Mouse (Mus musculus): ENCODE results near the gene Tgm6. TPM values are rescaled to one million over a fixed set of nuclear protein-coding genes. Genes with fewer than 3 reads are reported as not detected.

The Tgm6 gene
- polyA plus RNA-seq, 1 experiment from 2014 or later: 0.56 TPM

DNA sequence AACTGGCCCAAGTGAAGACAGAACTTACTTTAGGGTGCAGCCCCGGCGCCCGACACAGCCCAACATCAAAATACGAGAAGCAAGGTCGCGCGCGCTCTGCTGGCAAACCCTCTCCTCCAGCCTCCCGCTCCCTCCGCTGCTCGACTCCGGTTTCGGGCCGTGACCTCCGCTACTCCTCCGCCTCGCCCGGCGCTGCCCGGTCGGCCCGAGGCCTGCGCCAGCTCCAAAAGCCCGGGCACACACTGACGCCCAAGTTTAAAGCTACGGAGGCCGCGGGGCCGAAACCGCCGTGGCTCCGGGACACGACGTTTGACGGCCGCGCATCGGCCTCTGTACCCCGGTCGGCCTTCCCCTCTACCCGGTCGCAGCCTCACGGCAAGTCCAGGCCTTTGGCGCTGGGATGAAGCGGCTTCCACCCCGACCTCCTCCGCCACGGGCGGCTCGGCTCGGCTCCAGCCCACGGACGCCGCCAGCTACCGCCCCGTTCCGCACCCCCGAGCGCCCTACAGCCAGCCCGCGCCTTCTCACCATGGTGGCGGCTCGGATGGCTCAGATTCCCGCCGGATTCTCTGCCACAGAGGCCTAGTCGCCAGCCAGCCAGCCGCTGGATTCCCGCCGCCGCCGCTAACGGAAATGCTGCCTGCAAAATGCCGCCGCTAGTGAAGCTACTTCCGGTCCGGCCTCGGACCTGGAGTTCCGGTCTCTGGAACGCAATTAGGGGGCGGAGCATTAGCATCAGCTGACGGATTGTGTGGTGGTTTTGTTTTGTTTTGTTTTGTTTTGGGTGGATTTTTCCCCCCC is 66.7 kb downstream of the Tgm6 start, which contains the start of gene Snrpb:
TSS of gene Snrpb (minus strand) at position 698 of the 801 bp plus-strand sequence.
- Histone ChIP-seq H3K27ac (replicated peaks) (peak within 1 kb of the TSS; percentile 97), H3K9me3 (replicated peaks) (no peaks in the 10 kb centered on the region), H3K4me2 (replicated peaks) (peak within 1 kb of the TSS; percentile 76), H3K4me3 (replicated peaks) (peak within 1 kb of the TSS; percentile 97), H3K9ac (peak within 1 kb of the TSS; percentile 100), H3K4me1 (peaks cover 20% of the 10 kb centered on the region), H3K36me3 (peaks cover 26% of the 10 kb centered on the region), H3K27me3 (no peaks in the 10 kb centered on the region)
- peak; percentile 91 for ATAC-seq (ENCODE audit: insufficient number of reproducible peaks, low FRiP score, low TSS enrichment, low read depth)
- under 1% methylated on average over 81 of the region's 81 CpGs for WGBS

- under 1% methylated on average over 15 of the region's 15 CpGs for WGBS
- no peaks in the 10 kb centered on the region for H3K27me3 ChIP-seq
- peak; percentile 61 for ATAC-seq (ENCODE audit: insufficient number of reproducible peaks, low FRiP score, low TSS enrichment, low read depth)
- peak overlapping the region; percentile 97 for H3K27ac ChIP-seq (replicated peaks)
- peak overlapping the region; percentile 100 for H3K9ac ChIP-seq
- no peaks in the 10 kb centered on the region for H3K9me3 ChIP-seq (replicated peaks)
- peaks cover 20% of the 10 kb centered on the region for H3K36me3 ChIP-seq
- H3K4me1 ChIP-seq: peaks cover 20% of the 10 kb centered on the region
- H3K4me2 ChIP-seq (replicated peaks): peak overlapping the region; percentile 76
- H3K4me3 ChIP-seq (replicated peaks): peak overlapping the region; percentile 97
These were observed 67.3 kb downstream of the Tgm6 start for GRCm38 (mm10) chr2:130179507-130180019.

DNA sequence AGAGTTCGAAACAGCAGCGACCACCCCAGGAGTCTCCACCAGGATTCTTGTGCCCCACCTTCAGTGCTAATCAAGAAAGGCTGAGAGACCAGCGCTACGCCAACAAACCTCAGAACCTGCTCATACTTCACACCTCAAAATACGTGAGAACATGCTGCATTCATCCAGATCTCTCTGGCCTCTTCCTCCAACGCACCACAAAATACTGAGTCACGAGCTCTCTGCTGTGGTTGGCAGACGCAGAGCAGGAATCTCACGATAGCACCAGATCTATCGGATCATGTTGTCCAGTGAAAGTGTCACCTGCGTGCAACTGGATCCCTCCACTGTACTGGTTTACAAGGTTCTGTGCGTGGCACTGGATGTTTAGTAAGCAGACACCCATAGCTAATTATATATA is 76.2 kb downstream of the Tgm6 start:
- no peak for ATAC-seq (ENCODE audit: insufficient number of reproducible peaks, low FRiP score, low TSS enrichment, low read depth)
- H3K9ac ChIP-seq: no peak overlapping the region
- H3K27ac ChIP-seq (replicated peaks): no peak overlapping the region
- no peak overlapping the region for H3K4me2 ChIP-seq (replicated peaks)
- WGBS: 86% methylated on average over 12 of the region's 12 CpGs
- H3K27me3 ChIP-seq: no peaks in the 10 kb centered on the region
- H3K36me3 ChIP-seq: no peaks in the 10 kb centered on the region
- H3K4me3 ChIP-seq (replicated peaks): no peak overlapping the region
- no peaks in the 10 kb centered on the region for H3K4me1 ChIP-seq
- no peaks in the 10 kb centered on the region for H3K9me3 ChIP-seq (replicated peaks)

- Histone ChIP-seq H3K9me3 (replicated peaks) (no peaks in the 10 kb centered on the region), H3K27me3 (no peaks in the 10 kb centered on the region), H3K4me3 (replicated peaks) (no peak within 1 kb of the TSS), H3K4me2 (replicated peaks) (no peak within 1 kb of the TSS), H3K36me3 (no peaks in the 10 kb centered on the region), H3K27ac (replicated peaks) (no peak within 1 kb of the TSS), H3K4me1 (no peaks in the 10 kb centered on the region), H3K9ac (no peak within 1 kb of the TSS)
- WGBS: 94% methylated on average over 16 of the region's 16 CpGs
- no peak for ATAC-seq (ENCODE audit: insufficient number of reproducible peaks, low FRiP score, low TSS enrichment, low read depth)
These were observed 82.7 kb downstream of the Tgm6 start, which contains the start of gene Tmc2 for GRCm38 (mm10) chr2:130194894-130195293. TSS of gene Tmc2 (plus strand) at chr2:130195194.

DNA sequence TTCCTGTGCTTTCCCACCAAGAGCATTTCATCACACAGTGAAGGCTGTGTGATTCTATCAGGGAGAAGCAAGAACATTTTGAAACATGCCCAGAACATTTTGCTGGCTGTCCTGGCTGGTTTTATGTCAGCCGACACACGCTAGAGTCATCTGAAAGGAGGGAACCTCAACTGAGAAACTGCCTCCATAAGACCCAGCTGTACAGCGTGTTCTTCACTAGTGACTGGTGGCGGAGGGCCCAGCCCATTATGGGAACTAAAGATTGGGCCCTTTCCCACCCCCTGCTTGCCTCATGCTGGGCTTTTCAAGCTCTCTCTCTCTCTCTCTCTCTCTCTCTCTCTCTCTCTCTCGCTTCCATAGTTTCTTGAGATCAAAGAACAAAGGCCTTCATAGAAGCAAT is 88.7 kb downstream of the Tgm6 start:
- H3K4me3 ChIP-seq (replicated peaks): no peak overlapping the region
- ATAC-seq (ENCODE audit: insufficient number of reproducible peaks, low FRiP score, low TSS enrichment, low read depth): no peak
- H3K27ac ChIP-seq (replicated peaks): no peak overlapping the region
- H3K9me3 ChIP-seq (replicated peaks): no peaks in the 10 kb centered on the region
- no peaks in the 10 kb centered on the region for H3K4me1 ChIP-seq
- H3K36me3 ChIP-seq: no peaks in the 10 kb centered on the region
- WGBS: 44% methylated on average over 5 of the region's 5 CpGs
- no peak overlapping the region for H3K9ac ChIP-seq
- H3K27me3 ChIP-seq: no peaks in the 10 kb centered on the region
- no peak overlapping the region for H3K4me2 ChIP-seq (replicated peaks)

Other genes starting within 250 kb of the Tgm6 start
- 1.3 and 1.5 TPM in 2 replicates for gene Tgm3, start 100.1 kb upstream of the Tgm6 start, polyA plus RNA-seq (2015; fragmentation: Nextera tagmentation; extraction: Ambion mirVana)
- gene Snrpb, start 67.0 kb downstream of the Tgm6 start, polyA plus RNA-seq (2015; fragmentation: Nextera tagmentation; extraction: Ambion mirVana): 531 and 540 TPM in 2 replicates
- gene Tmc2, start 82.8 kb downstream of the Tgm6 start, polyA plus RNA-seq (2015; fragmentation: Nextera tagmentation; extraction: Ambion mirVana): not detected in 2 replicates
- gene Nop56, start 162.0 kb downstream of the Tgm6 start, polyA plus RNA-seq (2015; fragmentation: Nextera tagmentation; extraction: Ambion mirVana): 246 and 259 TPM in 2 replicates
- 160 and 168 TPM in 2 replicates for gene Idh3b, start 172.1 kb downstream of the Tgm6 start, polyA plus RNA-seq (2015; fragmentation: Nextera tagmentation; extraction: Ambion mirVana)
- 6.2 and 6.9 TPM in 2 replicates for gene Ebf4, start 182.8 kb downstream of the Tgm6 start, polyA plus RNA-seq (2015; fragmentation: Nextera tagmentation; extraction: Ambion mirVana)

Data from embryonic facial prominence, embryonic 15.5 days (tissue).